Mouse (Mus musculus): ENCODE measurements around the gene Saa2.

DNA sequence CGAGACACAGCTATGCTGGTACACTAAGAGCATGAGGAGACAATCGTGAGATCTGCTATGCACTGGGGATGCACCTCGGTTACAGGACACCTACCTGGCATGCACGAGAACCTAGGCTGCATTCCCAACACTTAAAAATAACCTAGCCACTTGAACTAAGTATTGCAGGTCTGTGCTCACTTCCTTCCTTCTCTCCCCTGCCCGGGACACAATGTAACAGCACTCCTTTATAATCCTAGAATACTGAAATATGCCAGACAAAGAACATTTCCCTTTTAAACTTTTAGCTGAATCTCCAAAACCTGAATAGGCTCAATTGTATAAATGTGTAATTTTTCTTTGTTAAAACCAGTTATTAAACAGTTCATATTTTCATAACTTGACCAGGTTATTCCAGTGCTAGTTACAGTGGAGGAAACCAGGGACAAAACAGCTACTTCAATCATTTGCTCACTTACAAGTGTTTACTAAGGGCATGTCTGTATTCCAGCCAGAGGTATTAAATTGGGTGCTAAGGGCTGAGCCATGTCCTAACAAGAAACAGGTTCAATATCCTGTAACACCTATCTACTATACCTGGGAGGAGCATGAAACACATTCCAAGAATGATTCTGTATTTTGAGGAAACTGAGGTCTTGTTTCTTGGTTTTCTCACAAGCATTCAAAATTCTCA lies 37.7 kb downstream of the Saa2 start:
- TF ChIP-seq EP300 (IDR thresholded peaks at IDR 0.05; ENCODE audit: low read depth) (no peak), CTCF (IDR thresholded peaks at IDR 0.05; ENCODE audit: low read depth) (no peak)

All from heart, postnatal 0 days (tissue).